Mouse (Mus musculus) embryo, embryonic 10.5 days (tissue): ENCODE results near the gene Scimp.

Experiments
- DNase-seq: peaks from one replicate; pipeline ENCODE4 v3.0.0-alpha.2; 2015; ENCODE audit warnings: low spot score

Scimp gene

GRCm38 (mm10) chr11:70812365-70812764 is at the start of gene Scimp:
Gene Scimp, minus strand, starts transcription at chr11:70812586.
- no peak for DNase-seq

- DNase-seq: no peak
Measured at GRCm38 (mm10) chr11:70860371-70860770, 48.0 kb upstream of the Scimp start.

GRCm38 (mm10) chr11:70846029-70846428 is 33.6 kb upstream of the Scimp start:
- DNase-seq: no peak

- DNase-seq: no peak
Measured at GRCm38 (mm10) chr11:70845457-70845978, 33.1 kb upstream of the Scimp start.

GRCm38 (mm10) chr11:70844559-70845456 is 32.4 kb upstream of the Scimp start, which contains the start of gene Rabep1:
Gene Rabep1, plus strand, starts transcription at chr11:70844778.
- DNase-seq: peak; percentile 98

GRCm38 (mm10) chr11:70843701-70844551 is 31.5 kb upstream of the Scimp start:
- no peak for DNase-seq

- DNase-seq: no peak
Measured at GRCm38 (mm10) chr11:70842983-70843382, 30.6 kb upstream of the Scimp start.

- no peak for DNase-seq
Measured at GRCm38 (mm10) chr11:70838610-70839009, 26.2 kb upstream of the Scimp start.

GRCm38 (mm10) chr11:70837031-70837430 is 24.6 kb upstream of the Scimp start:
- DNase-seq: no peak

GRCm38 (mm10) chr11:70835381-70835831 is 23.0 kb upstream of the Scimp start:
- DNase-seq: no peak

GRCm38 (mm10) chr11:70833831-70834230 is 21.4 kb upstream of the Scimp start:
- no peak for DNase-seq

GRCm38 (mm10) chr11:70833408-70833807 is 21.0 kb upstream of the Scimp start:
- no peak for DNase-seq

GRCm38 (mm10) chr11:70831201-70831600 is 18.8 kb upstream of the Scimp start:
- DNase-seq: no peak

- no peak for DNase-seq
Measured at GRCm38 (mm10) chr11:70828975-70829615, 16.7 kb upstream of the Scimp start.

GRCm38 (mm10) chr11:70826207-70826606 is 13.8 kb upstream of the Scimp start:
- no peak for DNase-seq

GRCm38 (mm10) chr11:70821728-70822591 is 9.6 kb upstream of the Scimp start:
- peak; percentile 48 for DNase-seq

- DNase-seq: no peak
Measured at GRCm38 (mm10) chr11:70820120-70820519, 7.7 kb upstream of the Scimp start.

- DNase-seq: no peak
Measured at GRCm38 (mm10) chr11:70816770-70817169, 4.4 kb upstream of the Scimp start.

- peak; percentile 85 for DNase-seq
Measured at GRCm38 (mm10) chr11:70815498-70816078, 3.2 kb upstream of the Scimp start.

GRCm38 (mm10) chr11:70815071-70815470 is 2.7 kb upstream of the Scimp start:
- no peak for DNase-seq
